Mouse (Mus musculus): Measurements from ENCODE around the gene Smndc1. TPM values are rescaled to one million over a fixed set of nuclear protein-coding genes. Genes with fewer than 3 reads are reported as not detected.

Smndc1 gene
- polyA plus RNA-seq, 1 experiment from 2014 or later = 47.2 TPM

DNA sequence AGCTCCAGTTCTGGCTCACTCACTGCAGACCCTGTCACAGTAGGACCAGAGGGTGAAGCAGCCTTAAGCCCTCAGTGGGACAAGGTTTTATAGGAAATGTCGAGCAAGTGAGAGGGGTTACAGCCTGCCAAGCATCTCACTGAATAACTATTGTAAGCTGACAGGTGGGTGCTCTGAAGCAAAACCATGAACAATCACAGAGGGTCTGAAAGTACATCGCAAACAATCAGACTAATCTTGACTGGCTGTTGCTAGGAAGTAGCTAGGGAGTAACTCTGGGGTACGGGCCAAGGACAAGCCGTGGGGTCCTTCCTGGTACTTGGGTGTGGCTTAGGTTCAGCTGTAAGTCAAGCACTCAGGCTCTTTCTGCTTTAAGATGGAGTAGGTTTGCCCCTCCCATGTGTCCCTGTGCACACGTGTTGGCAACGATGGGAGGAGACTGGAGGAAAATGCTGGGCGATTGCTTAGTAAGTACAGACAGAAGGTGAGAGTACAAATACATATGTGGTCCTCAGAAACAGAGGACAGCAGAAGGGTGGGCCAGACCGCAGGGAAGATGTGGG is 2.5 kb upstream of the Smndc1 start:
- Histone ChIP-seq H3K27me3 (ENCODE audit: poor library complexity, severe bottlenecking) (no peaks in the 10 kb centered on the region), H3K27ac (no peak overlapping the region), H3K36me3 (replicated peaks) (peaks cover 14% of the 10 kb centered on the region), H3K4me3 (no peak overlapping the region), H3K4me1 (peaks cover 24% of the 10 kb centered on the region), H3K9me3 (no peaks in the 10 kb centered on the region)
- DNase-seq (ENCODE audit: extremely low spot score, low spot score) = no peak
- WGBS = 75% methylated on average over 8 of the region's 8 CpGs

DNA sequence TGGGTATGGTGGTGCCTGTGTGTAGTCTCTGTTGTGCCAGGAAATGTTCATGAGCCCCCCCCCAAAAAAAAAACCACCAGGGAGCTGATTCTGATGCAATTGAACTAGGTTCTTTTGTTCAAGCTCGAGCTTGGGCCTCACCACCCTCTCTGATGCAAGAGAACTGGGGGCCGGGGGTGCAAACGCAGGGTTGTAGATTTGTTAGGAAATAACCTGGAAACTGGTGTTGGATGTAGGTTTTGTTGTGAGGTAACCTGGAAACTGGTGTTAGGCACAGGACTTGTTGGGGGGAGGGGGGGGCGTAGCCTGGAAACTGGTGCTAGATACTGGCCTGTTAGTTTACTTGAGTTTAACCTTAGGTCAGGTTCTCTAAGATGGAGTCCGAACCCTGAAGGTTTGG is 1.4 kb upstream of the Smndc1 start:
- Histone ChIP-seq H3K4me3 (peak overlapping the region; percentile 85), H3K27ac (peak overlapping the region; percentile 99), H3K9me3 (no peaks in the 10 kb centered on the region), H3K4me1 (peaks cover 24% of the 10 kb centered on the region), H3K27me3 (ENCODE audit: poor library complexity, severe bottlenecking) (no peaks in the 10 kb centered on the region), H3K36me3 (replicated peaks) (peaks cover 24% of the 10 kb centered on the region)
- no peak for DNase-seq (ENCODE audit: extremely low spot score, low spot score)
- 90% methylated on average over 5 of the region's 5 CpGs for WGBS

DNA sequence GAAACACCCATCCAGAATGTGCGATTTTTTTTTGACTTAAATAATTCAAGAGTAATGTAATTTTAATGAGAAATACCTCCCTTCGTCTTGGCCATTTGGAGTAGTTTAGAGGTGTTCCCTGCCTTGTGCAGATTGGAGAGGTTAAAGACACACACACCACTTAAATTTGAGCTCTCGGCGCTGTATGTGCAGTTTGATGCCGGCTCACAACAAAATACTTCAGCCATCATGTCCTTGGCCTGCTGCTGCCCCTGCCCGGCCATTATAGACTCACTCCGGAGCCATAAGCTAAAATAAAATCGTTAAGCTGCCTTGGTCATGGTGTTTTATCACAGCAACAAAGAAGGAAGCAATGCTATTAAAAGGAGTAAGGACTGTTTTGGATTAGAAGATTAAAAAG is 1.0 kb upstream of the Smndc1 start:
- Histone ChIP-seq H3K27me3 (ENCODE audit: poor library complexity, severe bottlenecking) (no peaks in the 10 kb centered on the region), H3K4me1 (peaks cover 24% of the 10 kb centered on the region), H3K36me3 (replicated peaks) (peaks cover 28% of the 10 kb centered on the region), H3K4me3 (peak overlapping the region; percentile 85), H3K9me3 (no peaks in the 10 kb centered on the region), H3K27ac (peak overlapping the region; percentile 99)
- 50% methylated on average over 8 of the region's 8 CpGs for WGBS
- DNase-seq (ENCODE audit: extremely low spot score, low spot score) = no peak

DNA sequence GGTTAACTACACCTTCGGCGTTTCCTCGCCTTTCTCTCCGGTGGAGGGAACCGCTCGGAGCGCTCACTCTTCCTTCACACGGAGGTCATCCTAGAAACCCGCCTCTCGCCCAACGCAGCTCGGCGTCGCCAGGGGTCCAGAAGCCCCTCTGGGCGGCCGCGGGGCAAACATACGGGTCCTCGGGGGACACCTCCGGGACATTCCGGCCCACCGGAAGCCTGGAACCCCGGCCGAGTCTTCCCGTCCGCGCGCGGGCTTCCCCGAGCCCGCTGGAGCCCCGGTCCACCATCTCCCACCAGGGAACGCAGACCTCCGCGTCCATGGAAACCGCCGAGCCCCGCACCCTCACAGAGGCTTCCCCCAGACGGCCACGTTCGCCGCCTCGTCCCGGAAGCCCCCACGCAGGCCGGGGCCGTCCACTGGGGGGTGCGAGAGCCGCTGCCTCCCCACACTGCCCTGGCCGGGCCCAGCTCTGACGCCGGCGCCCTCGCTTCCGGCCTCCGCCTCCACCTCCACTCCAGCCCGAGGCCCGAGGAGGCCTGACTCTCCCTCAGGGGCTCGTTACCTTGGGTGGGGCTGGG is 437 bp downstream of the Smndc1 start:
- H3K27ac ChIP-seq = peak overlapping the region; percentile 99
- DNase-seq (ENCODE audit: extremely low spot score, low spot score) = no peak
- H3K9me3 ChIP-seq = no peaks in the 10 kb centered on the region
- peaks cover 42% of the 10 kb centered on the region for H3K36me3 ChIP-seq (replicated peaks)
- peak overlapping the region; percentile 85 for H3K4me3 ChIP-seq
- peaks cover 21% of the 10 kb centered on the region for H3K4me1 ChIP-seq
- WGBS = under 1% methylated on average over 59 of the region's 59 CpGs
- H3K27me3 ChIP-seq (ENCODE audit: poor library complexity, severe bottlenecking) = no peaks in the 10 kb centered on the region

DNA sequence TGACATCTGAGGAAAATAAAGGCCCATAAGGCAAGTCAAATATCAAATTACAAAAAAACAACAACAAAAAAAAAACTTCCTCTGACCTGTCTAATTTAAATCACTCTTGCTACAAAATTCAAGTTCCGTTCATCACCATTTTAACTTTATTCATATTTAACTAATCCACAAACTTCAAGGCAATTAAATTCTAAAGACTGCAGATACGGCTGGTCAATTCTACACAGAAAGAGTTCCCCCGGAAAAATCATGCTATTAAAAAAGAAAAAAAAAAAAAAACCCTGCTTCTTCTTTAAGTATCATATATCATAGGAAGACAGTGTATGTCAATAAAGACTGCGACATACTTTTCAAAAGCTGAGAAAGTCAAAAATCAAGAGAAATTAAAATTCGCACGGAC is 961 bp downstream of the Smndc1 start:
- Histone ChIP-seq H3K9me3 (no peaks in the 10 kb centered on the region), H3K27me3 (ENCODE audit: poor library complexity, severe bottlenecking) (no peaks in the 10 kb centered on the region), H3K4me3 (peak overlapping the region; percentile 85), H3K4me1 (peaks cover 21% of the 10 kb centered on the region), H3K36me3 (replicated peaks) (peaks cover 48% of the 10 kb centered on the region), H3K27ac (peak overlapping the region; percentile 99)
- DNase-seq (ENCODE audit: extremely low spot score, low spot score) = no peak
- 28% methylated on average over 6 of the region's 6 CpGs for WGBS

DNA sequence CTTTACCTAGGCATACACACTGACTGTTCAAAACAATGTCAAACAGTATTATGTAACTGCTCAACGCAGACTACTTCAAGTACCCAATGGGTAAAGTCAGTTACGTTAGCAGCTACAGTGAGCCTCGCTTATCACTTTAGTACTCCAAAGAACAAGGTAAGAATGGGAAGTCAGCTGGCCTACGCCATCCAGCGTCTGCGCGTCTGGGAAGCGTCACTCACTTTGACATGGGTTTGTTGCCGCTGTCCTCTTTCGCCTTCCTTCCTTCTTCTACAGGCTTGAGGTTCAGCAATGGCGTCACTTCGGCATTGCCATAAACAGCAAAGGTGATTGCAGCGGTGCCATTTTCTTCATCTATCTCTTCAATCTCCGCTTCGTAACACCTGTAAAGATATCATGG is 7.0 kb downstream of the Smndc1 start:
- Histone ChIP-seq H3K27me3 (ENCODE audit: poor library complexity, severe bottlenecking) (no peaks in the 10 kb centered on the region), H3K9me3 (no peaks in the 10 kb centered on the region), H3K4me1 (no peaks in the 10 kb centered on the region; the same call in 1 of the 2 replicates), H3K27ac (no peak overlapping the region), H3K36me3 (replicated peaks) (peaks cover 99% of the 10 kb centered on the region), H3K4me3 (no peak overlapping the region)
- 95% methylated on average over 15 of the region's 15 CpGs for WGBS
- DNase-seq (ENCODE audit: extremely low spot score, low spot score) = no peak

DNA sequence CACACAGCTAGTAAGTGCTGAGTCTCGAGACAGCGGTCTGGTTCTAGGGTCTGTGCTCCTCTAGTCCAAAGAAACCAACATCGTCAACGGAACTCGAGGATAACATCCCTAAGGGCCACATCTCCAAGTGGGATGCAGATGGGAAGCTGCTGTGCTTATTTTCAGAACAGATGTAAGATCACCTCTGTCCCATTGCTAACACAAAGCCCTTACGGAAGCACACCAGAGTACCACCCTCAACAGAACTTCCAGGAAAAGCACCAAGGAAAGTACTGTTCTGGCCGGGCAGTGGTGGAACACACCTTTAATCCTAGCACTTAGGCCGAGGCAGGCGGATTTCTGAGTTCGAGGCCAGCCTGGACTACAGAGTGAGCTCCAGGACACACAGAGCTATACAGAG is 12.0 kb downstream of the Smndc1 start:
- no peak for DNase-seq (ENCODE audit: extremely low spot score, low spot score)
- Histone ChIP-seq H3K9me3 (no peaks in the 10 kb centered on the region), H3K27ac (no peak overlapping the region), H3K4me1 (no peaks in the 10 kb centered on the region), H3K36me3 (replicated peaks) (peaks cover 100% of the 10 kb centered on the region), H3K27me3 (ENCODE audit: poor library complexity, severe bottlenecking) (no peaks in the 10 kb centered on the region), H3K4me3 (no peak overlapping the region)
- 95% methylated on average over 10 of the region's 10 CpGs for WGBS

DNA sequence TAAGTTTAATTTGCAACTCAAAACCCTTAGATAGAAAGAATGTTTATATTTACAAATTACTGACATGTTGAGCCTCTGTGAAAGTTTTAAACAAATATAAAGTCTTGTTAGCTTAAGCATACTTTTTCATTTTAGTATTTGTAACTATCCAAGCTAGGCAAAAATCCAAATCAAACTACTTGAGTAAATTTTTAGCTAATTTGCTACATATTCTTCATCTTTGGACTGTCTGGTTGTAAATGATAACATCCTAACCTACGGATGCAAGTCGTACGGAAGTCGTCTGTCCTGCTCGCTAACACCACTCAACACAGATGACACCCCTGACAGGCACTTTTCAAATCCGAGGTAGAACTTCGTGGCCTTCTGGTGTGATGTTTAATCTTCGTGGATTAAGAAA is 12.7 kb downstream of the Smndc1 start:
- Histone ChIP-seq H3K27me3 (ENCODE audit: poor library complexity, severe bottlenecking) (no peaks in the 10 kb centered on the region), H3K36me3 (replicated peaks) (peaks cover 100% of the 10 kb centered on the region)
- 93% methylated on average over 8 of the region's 8 CpGs for WGBS

DNA sequence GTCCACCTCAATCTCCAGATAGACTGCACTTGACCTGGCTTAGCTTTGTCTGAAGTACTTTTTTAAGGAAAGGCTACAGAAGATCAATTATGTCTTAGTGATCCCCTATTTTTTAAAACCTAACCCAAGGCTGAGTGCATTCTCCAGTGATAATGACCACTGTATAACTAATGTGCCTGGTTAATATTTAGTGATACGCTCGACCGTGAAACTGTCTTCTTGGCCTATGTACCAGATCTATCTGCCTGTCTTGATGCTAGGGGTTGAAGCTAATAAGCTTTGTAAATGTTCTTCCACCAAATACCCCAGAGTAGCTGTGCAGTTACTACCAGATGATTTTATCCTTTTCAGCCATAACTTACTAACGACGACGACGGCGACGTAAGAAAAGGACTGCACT is 14.6 kb downstream of the Smndc1 start:
- no peak for DNase-seq (ENCODE audit: extremely low spot score, low spot score)
- Histone ChIP-seq H3K9me3 (no peaks in the 10 kb centered on the region), H3K27me3 (ENCODE audit: poor library complexity, severe bottlenecking) (no peaks in the 10 kb centered on the region), H3K4me1 (no peaks in the 10 kb centered on the region), H3K36me3 (replicated peaks) (peaks cover 99% of the 10 kb centered on the region), H3K27ac (no peak overlapping the region), H3K4me3 (no peak overlapping the region)
- WGBS = 94% methylated on average over 9 of the region's 9 CpGs

More for the DNA sequence above, 12.7 kb downstream of the Smndc1 start:
- H3K4me3 ChIP-seq = no peak overlapping the region
- H3K9me3 ChIP-seq = no peaks in the 10 kb centered on the region
- H3K27ac ChIP-seq = no peak overlapping the region
- DNase-seq (ENCODE audit: extremely low spot score, low spot score) = no peak
- H3K4me1 ChIP-seq = no peaks in the 10 kb centered on the region

DNA sequence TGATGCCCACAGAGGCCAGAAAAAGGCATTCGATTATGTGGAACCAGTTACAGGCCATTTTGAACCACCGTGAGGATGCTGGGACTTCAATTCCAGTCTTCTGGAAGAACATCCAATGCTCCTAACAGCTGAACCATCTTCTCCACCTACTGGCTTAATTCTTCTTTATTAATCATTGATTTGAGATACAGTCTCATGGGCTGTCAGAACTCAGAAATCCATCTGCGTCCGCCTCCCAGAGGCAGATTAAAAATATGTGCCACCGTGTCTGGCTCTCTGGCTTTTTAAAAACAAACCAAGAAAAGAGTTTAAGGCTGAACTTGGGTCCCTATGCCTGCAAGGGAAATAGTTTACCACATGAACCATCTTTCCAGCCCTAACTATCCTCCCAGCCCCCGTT is 15.1 kb downstream of the Smndc1 start:
- no peaks in the 10 kb centered on the region for H3K4me1 ChIP-seq
- 93% methylated on average over 6 of the region's 6 CpGs for WGBS
- no peak for DNase-seq (ENCODE audit: extremely low spot score, low spot score)
- no peaks in the 10 kb centered on the region for H3K27me3 ChIP-seq (ENCODE audit: poor library complexity, severe bottlenecking)
- H3K36me3 ChIP-seq (replicated peaks) = peaks cover 99% of the 10 kb centered on the region
- H3K27ac ChIP-seq = no peak overlapping the region
- H3K9me3 ChIP-seq = no peaks in the 10 kb centered on the region
- no peak overlapping the region for H3K4me3 ChIP-seq

DNA sequence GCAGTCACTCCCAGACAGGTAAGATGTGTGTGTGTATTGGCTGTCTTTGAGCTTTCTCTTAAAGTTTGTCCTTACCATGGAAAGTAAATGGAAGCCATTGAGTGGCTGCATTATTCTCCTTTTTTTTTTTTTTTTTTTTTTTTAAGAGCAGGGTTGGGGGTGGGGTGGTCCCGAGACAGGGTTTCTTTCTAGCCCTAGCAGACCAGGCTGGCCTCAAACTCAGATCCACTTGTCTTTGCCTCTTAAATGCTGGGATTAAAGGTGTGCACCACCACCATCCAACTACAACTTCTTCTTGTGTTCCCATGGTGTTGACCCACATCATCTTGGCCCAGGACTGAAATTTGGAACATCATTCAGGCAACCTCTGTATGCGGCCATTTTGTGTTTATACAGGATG is 16.8 kb downstream of the Smndc1 start:
- Histone ChIP-seq H3K9me3 (no peaks in the 10 kb centered on the region), H3K27ac (no peak overlapping the region), H3K4me3 (no peak overlapping the region), H3K36me3 (replicated peaks) (peaks cover 84% of the 10 kb centered on the region), H3K27me3 (ENCODE audit: poor library complexity, severe bottlenecking) (no peaks in the 10 kb centered on the region), H3K4me1 (peaks cover 3% of the 10 kb centered on the region)
- 95% methylated on average over 2 of the region's 2 CpGs for WGBS
- DNase-seq (ENCODE audit: extremely low spot score, low spot score) = no peak

DNA sequence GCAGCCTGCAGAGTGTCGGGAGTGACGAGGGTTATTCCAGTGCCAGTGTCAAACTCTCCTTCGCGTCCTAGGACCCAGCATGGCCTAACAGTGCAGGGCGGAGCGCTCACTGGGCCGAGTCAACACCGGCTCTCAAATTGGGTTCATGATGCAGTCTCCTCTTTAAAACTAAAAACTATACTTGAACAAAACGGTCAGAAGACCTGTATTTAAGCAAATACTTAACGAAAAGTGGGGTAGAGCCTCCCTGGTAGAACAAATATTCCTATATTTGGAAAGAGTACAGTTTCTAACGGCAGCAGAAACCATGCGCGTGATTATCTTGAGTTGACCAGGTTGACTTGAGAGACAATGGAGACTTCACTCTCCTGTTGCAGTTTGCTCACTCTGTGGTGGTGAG is 18.7 kb downstream of the Smndc1 start, which contains the start of gene Gm10197:
Gene Gm10197, minus strand, starts transcription at position 101 of the 400 bp plus-strand sequence.
- WGBS = 94% methylated on average over 13 of the region's 13 CpGs

DNA sequence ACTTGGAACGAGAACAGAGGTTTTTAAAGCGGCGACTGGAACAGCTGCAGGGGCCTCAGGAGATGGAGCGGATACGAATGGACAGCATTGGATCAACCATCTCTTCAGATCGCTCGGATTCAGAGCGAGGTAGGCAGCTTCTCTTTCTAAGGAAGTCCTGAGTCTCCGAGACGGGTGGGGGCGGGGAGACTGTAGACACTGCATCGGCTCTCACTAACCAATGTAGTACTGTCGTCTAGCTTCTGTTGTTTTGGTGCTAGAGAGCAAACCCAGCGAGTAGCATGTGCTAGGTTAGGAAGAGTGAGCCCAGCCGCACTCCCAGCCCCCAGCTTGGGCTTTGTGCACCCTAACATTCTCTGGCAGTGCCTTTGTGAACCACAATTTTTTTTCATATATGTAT is 20.1 kb downstream of the Smndc1 start:
- Histone ChIP-seq H3K9me3 (no peaks in the 10 kb centered on the region), H3K27ac (no peak overlapping the region), H3K36me3 (replicated peaks) (peaks cover 51% of the 10 kb centered on the region), H3K27me3 (ENCODE audit: poor library complexity, severe bottlenecking) (no peaks in the 10 kb centered on the region), H3K4me1 (peaks cover 3% of the 10 kb centered on the region), H3K4me3 (no peak overlapping the region)
- no peak for DNase-seq (ENCODE audit: extremely low spot score, low spot score)
- WGBS = 82% methylated on average over 15 of the region's 15 CpGs

More for the DNA sequence above, 18.7 kb downstream of the Smndc1 start, which contains the start of gene Gm10197:
- Histone ChIP-seq H3K27ac (no peak within 1 kb of the TSS), H3K4me3 (no peak within 1 kb of the TSS), H3K27me3 (ENCODE audit: poor library complexity, severe bottlenecking) (no peaks in the 10 kb centered on the region), H3K4me1 (peaks cover 3% of the 10 kb centered on the region), H3K9me3 (no peaks in the 10 kb centered on the region), H3K36me3 (replicated peaks) (peaks cover 65% of the 10 kb centered on the region)
- DNase-seq (ENCODE audit: extremely low spot score, low spot score) = no peak

Measured in forebrain, embryonic 10.5 days (tissue).